ENCODE assay signal across 7 mouse cellular contexts in genomic region chr11:4134986-4135935, GRCm38 (mm10). TPM values are rescaled to one million over a fixed set of nuclear protein-coding genes. Genes with fewer than 3 reads are reported as not detected.
DNase-seq lines count a peak whose midpoint lies in the region; ATAC-seq and TF ChIP-seq lines count a peak whose summit lies in the region.

Gene Rnf215, plus strand, starts transcription at chr11:4135202.

- H3K9me3 ChIP-seq in embryonic facial prominence, embryonic 11.5 days (replicated peaks; ENCODE audit: control insufficient read depth, low read length): no peaks in the 10 kb centered on the region
- peaks cover 5% of the 10 kb centered on the region; the same call in 1 of the 2 replicates for H3K9me3 ChIP-seq in limb, embryonic 12.5 days
- no peaks in the 10 kb centered on the region for H3K9me3 ChIP-seq in midbrain, embryonic 15.5 days

- 3% methylated on average over 56 of the region's 66 CpGs for WGBS in embryonic facial prominence, embryonic 11.5 days
- 2% methylated on average over 60 of the region's 66 CpGs for WGBS in limb, embryonic 12.5 days
- under 1% methylated on average over 60 of the region's 66 CpGs for WGBS in midbrain, embryonic 15.5 days
- WGBS in spleen, adult 2 months: 2% methylated on average over 62 of the region's 66 CpGs

- peak within 1 kb of the TSS; percentile 94 for H3K4me3 ChIP-seq in embryonic facial prominence, embryonic 11.5 days (ENCODE audit: low read depth, low read length)
- peak within 1 kb of the TSS; percentile 83 for H3K4me3 ChIP-seq in limb, embryonic 12.5 days (replicated peaks)
- peak within 1 kb of the TSS; percentile 91 for H3K4me3 ChIP-seq in midbrain, embryonic 15.5 days
- H3K4me3 ChIP-seq in spleen, adult 2 months (ENCODE audit: extremely low read depth, insufficient read depth, insufficient read length): peak within 1 kb of the TSS; percentile 97

- H3K27ac ChIP-seq in embryonic facial prominence, embryonic 11.5 days (replicated peaks; ENCODE audit: low read depth, low read length): peak within 1 kb of the TSS; percentile 47; the same call in 1 of the 2 replicates
- peak within 1 kb of the TSS; percentile 75; the same call in 1 of the 2 replicates for H3K27ac ChIP-seq in limb, embryonic 12.5 days
- peak within 1 kb of the TSS; percentile 94 for H3K27ac ChIP-seq in midbrain, embryonic 15.5 days
- H3K27ac ChIP-seq in spleen, adult 2 months (ENCODE audit: insufficient read depth, low read length): peak within 1 kb of the TSS; percentile 92

- H3K36me3 ChIP-seq in embryonic facial prominence, embryonic 11.5 days (replicated peaks; ENCODE audit: control insufficient read depth, insufficient read depth, low read depth, low read length): peaks cover 1% of the 10 kb centered on the region
- H3K36me3 ChIP-seq in limb, embryonic 12.5 days: peaks cover 37% of the 10 kb centered on the region
- H3K36me3 ChIP-seq in midbrain, embryonic 15.5 days (replicated peaks): no peaks in the 10 kb centered on the region; the same call in 1 of the 2 replicates
- peaks cover 1% of the 10 kb centered on the region for H3K36me3 ChIP-seq in spleen, adult 2 months (ENCODE audit: control insufficient read depth, insufficient read depth, low read length)

- H3K4me2 ChIP-seq in embryonic facial prominence, embryonic 11.5 days (ENCODE audit: low read depth, low read length): peak within 1 kb of the TSS; percentile 72
- H3K4me2 ChIP-seq in limb, embryonic 12.5 days: peak within 1 kb of the TSS; percentile 84
- peak within 1 kb of the TSS; percentile 89 for H3K4me2 ChIP-seq in midbrain, embryonic 15.5 days

- peak; percentile 86 for ATAC-seq in embryonic facial prominence, embryonic 11.5 days (replicated peaks; ENCODE audit: insufficient number of reproducible peaks, low FRiP score, low TSS enrichment, low read depth)
- peak; percentile 89 for ATAC-seq in limb, embryonic 12.5 days (ENCODE audit: insufficient number of reproducible peaks, insufficient read depth, low FRiP score, low TSS enrichment, low read depth)
- peak; percentile 90 for ATAC-seq in midbrain, embryonic 15.5 days (replicated peaks)

- TF ChIP-seq POLR2A in spleen, adult 2 months (IDR thresholded peaks at IDR 0.05; ENCODE audit: low read depth, low read length): peak; percentile 18; the same call in 1 of the 2 replicates

- DNase-seq in adrenal gland, postnatal 14 days: peak; percentile 95
- DNase-seq in embryonic facial prominence, embryonic 11.5 days (ENCODE audit: low spot score): peak; percentile 93
- peak; percentile 99 for DNase-seq in heart, adult 11 months
- peak; percentile 94 for DNase-seq in kidney, adult 18-20 months
- peak; percentile 79 to 85 for DNase-seq in spleen, adult 2 months (ENCODE audit: low read depth in 1 of 2, low spot score in 2 of 2)

- H3K4me1 ChIP-seq in embryonic facial prominence, embryonic 11.5 days (ENCODE audit: control insufficient read depth, insufficient read depth, low read length): no peaks in the 10 kb centered on the region
- peaks cover 13% of the 10 kb centered on the region for H3K4me1 ChIP-seq in limb, embryonic 12.5 days (replicated peaks)
- peaks cover 34% of the 10 kb centered on the region for H3K4me1 ChIP-seq in midbrain, embryonic 15.5 days
- peaks cover 8% of the 10 kb centered on the region for H3K4me1 ChIP-seq in spleen, adult 2 months (ENCODE audit: control insufficient read depth, insufficient read depth, insufficient read length)

- H3K9ac ChIP-seq in embryonic facial prominence, embryonic 11.5 days (replicated peaks; ENCODE audit: low read length): peak within 1 kb of the TSS; percentile 97
- peak within 1 kb of the TSS; percentile 91 for H3K9ac ChIP-seq in limb, embryonic 12.5 days (replicated peaks)
- peak within 1 kb of the TSS; percentile 96 for H3K9ac ChIP-seq in midbrain, embryonic 15.5 days

- TF ChIP-seq CTCF in spleen, adult 2 months (IDR thresholded peaks at IDR 0.05; ENCODE audit: extremely low read depth, insufficient read depth, insufficient read length, insufficient replicate concordance): peak; percentile 75

- H3K27me3 ChIP-seq in embryonic facial prominence, embryonic 11.5 days (ENCODE audit: control insufficient read depth, insufficient read depth, low read length): no peaks in the 10 kb centered on the region
- H3K27me3 ChIP-seq in limb, embryonic 12.5 days: no peaks in the 10 kb centered on the region
- H3K27me3 ChIP-seq in midbrain, embryonic 15.5 days (replicated peaks): no peaks in the 10 kb centered on the region
- H3K27me3 ChIP-seq in spleen, adult 2 months (ENCODE audit: control insufficient read depth, insufficient read depth, low read length): no peaks in the 10 kb centered on the region

RNA-seq across cellular contexts. Expression of gene Rnf215, which starts in this region (rescaled TPM):
- 17.2 and 25.2 TPM in 2 replicates for total RNA-seq in adrenal gland, postnatal 14 days (2021)
- polyA plus RNA-seq in embryonic facial prominence, embryonic 11.5 days (2014; fragmentation: Nextera tagmentation; extraction: Ambion mirVana): 26.1 and 26.4 TPM in 2 replicates
- polyA plus RNA-seq in limb, embryonic 12.5 days (2016; fragmentation: Nextera tagmentation; extraction: Ambion mirVana): 36.6 and 39.5 TPM in 2 replicates
- 55.3 and 55.4 TPM in 2 replicates for polyA plus RNA-seq in midbrain, embryonic 15.5 days (2015; fragmentation: Nextera tagmentation; extraction: Ambion mirVana)
- polyA plus RNA-seq in spleen, adult 2 months (2012; rRNA removed): 20.6 and 26.2 TPM in 2 replicates

Comparison
In these comparisons a context has a peak if more than half of its experiments do, and no peak if none do; other contexts are left out.
1. Peak in every context shown above with its lines: DNase-seq, ATAC-seq, H3K4me3 ChIP-seq and H3K27ac ChIP-seq.